Mouse (Mus musculus): ENCODE results near the gene Pnldc1.

The Pnldc1 gene

GRCm38 (mm10) chr17:12859006-12859520 is 51.0 kb downstream of the Pnldc1 start:
- DNase-seq (ENCODE audit: extremely low read depth, low read depth, low spot score) = no peak

GRCm38 (mm10) chr17:12858072-12858471 is 52.0 kb downstream of the Pnldc1 start:
- no peak for DNase-seq (ENCODE audit: extremely low read depth, low read depth, low spot score)

- DNase-seq (ENCODE audit: extremely low read depth, low read depth, low spot score) = no peak
Observed at GRCm38 (mm10) chr17:12857395-12857794, 52.6 kb downstream of the Pnldc1 start.

- no peak for DNase-seq (ENCODE audit: extremely low read depth, low read depth, low spot score)
Observed at GRCm38 (mm10) chr17:12854386-12854785, 55.6 kb downstream of the Pnldc1 start.

GRCm38 (mm10) chr17:12853821-12854220 is 56.2 kb downstream of the Pnldc1 start:
- DNase-seq (ENCODE audit: extremely low read depth, low read depth, low spot score) = no peak

GRCm38 (mm10) chr17:12851689-12852088 is 58.3 kb downstream of the Pnldc1 start:
- DNase-seq (ENCODE audit: extremely low read depth, low read depth, low spot score) = no peak

- no peak for DNase-seq (ENCODE audit: extremely low read depth, low read depth, low spot score)
Observed at GRCm38 (mm10) chr17:12849778-12850382, 60.1 kb downstream of the Pnldc1 start.

GRCm38 (mm10) chr17:12847736-12848135 is 62.3 kb downstream of the Pnldc1 start:
- DNase-seq (ENCODE audit: extremely low read depth, low read depth, low spot score) = no peak

- no peak for DNase-seq (ENCODE audit: extremely low read depth, low read depth, low spot score)
Observed at GRCm38 (mm10) chr17:12846474-12846873, 63.6 kb downstream of the Pnldc1 start.

GRCm38 (mm10) chr17:12845862-12846261 is 64.2 kb downstream of the Pnldc1 start:
- DNase-seq (ENCODE audit: extremely low read depth, low read depth, low spot score) = no peak

GRCm38 (mm10) chr17:12844540-12844939 is 65.5 kb downstream of the Pnldc1 start:
- DNase-seq (ENCODE audit: extremely low read depth, low read depth, low spot score) = no peak

- no peak for DNase-seq (ENCODE audit: extremely low read depth, low read depth, low spot score)
Observed at GRCm38 (mm10) chr17:12843826-12844225, 66.2 kb downstream of the Pnldc1 start.

GRCm38 (mm10) chr17:12839475-12840267 is 70.4 kb downstream of the Pnldc1 start:
- no peak for DNase-seq (ENCODE audit: extremely low read depth, low read depth, low spot score)
